In genomic region chr15:86090578-86090977, GRCm38 (mm10) we compare ENCODE assay signal across 10 mouse cellular contexts. TPM values are rescaled to one million over a fixed set of nuclear protein-coding genes. Genes with fewer than 3 reads are reported as not detected.
DNase-seq lines count a peak whose midpoint lies in the region; ATAC-seq lines count a peak whose summit lies in the region.
"Had no signal": no experiment of that assay in that cellular context is flagged by ENCODE, and none has a peak within 500 bp of the region (broad histone marks: within the 10 kb centered on the region; RNA-seq: fewer than 3 reads in every experiment).

No protein-coding gene starts in this region.

- ATAC-seq in lung, embryonic 15.5 days (ENCODE audit: borderline replicate concordance, extremely low read depth, low FRiP score, low TSS enrichment), result no peak
- no peak for ATAC-seq in intestine, embryonic 14.5 days (replicated peaks; ENCODE audit: low FRiP score, low TSS enrichment, low read depth)
- no peak for ATAC-seq in stomach, embryonic 14.5 days (ENCODE audit: insufficient number of reproducible peaks, insufficient read depth, low FRiP score, low read depth)

- H3K9ac ChIP-seq in lung, embryonic 15.5 days, result no peak overlapping the region
- no peak overlapping the region for H3K9ac ChIP-seq in intestine, embryonic 14.5 days (ENCODE audit: low read length)
- no peak overlapping the region for H3K9ac ChIP-seq in stomach, embryonic 14.5 days (replicated peaks; ENCODE audit: low read depth, low read length)
- H3K9ac ChIP-seq: liver, embryonic 15.5 days had no signal

- WGBS in lung, embryonic 15.5 days, result 87% methylated on average over 8 of the region's 8 CpGs
- 89% methylated on average over 8 of the region's 8 CpGs for WGBS in intestine, embryonic 14.5 days
- WGBS in stomach, embryonic 14.5 days, result 88% methylated on average over 8 of the region's 8 CpGs

- H3K4me2 ChIP-seq in lung, embryonic 15.5 days, result no peak overlapping the region
- no peak overlapping the region for H3K4me2 ChIP-seq in intestine, embryonic 14.5 days (ENCODE audit: low read length)
- H3K4me2 ChIP-seq in stomach, embryonic 14.5 days (replicated peaks; ENCODE audit: low read depth, low read length), result no peak overlapping the region
- H3K4me2 ChIP-seq: liver, embryonic 15.5 days had no signal

- H3K4me1 ChIP-seq in lung, embryonic 15.5 days, result peaks cover 64% of the 10 kb centered on the region
- H3K4me1 ChIP-seq in intestine, embryonic 14.5 days (replicated peaks; ENCODE audit: control insufficient read depth, insufficient read depth, low read length), result peaks cover 37% of the 10 kb centered on the region
- H3K4me1 ChIP-seq in stomach, embryonic 14.5 days (ENCODE audit: control insufficient read depth, insufficient read depth, low read length), result peaks cover 48% of the 10 kb centered on the region

- no peaks in the 10 kb centered on the region for H3K27me3 ChIP-seq in lung, embryonic 15.5 days
- no peaks in the 10 kb centered on the region for H3K27me3 ChIP-seq in intestine, embryonic 14.5 days (replicated peaks; ENCODE audit: control insufficient read depth, insufficient read depth, low read length)
- no peaks in the 10 kb centered on the region for H3K27me3 ChIP-seq in stomach, embryonic 14.5 days (ENCODE audit: control insufficient read depth, insufficient read depth, low read length)
- H3K27me3 ChIP-seq: liver, embryonic 15.5 days had no signal

- H3K4me3 ChIP-seq in lung, embryonic 15.5 days, result no peak overlapping the region
- no peak overlapping the region for H3K4me3 ChIP-seq in intestine, embryonic 14.5 days (ENCODE audit: low read depth, low read length)
- H3K4me3 ChIP-seq in stomach, embryonic 14.5 days (ENCODE audit: low read depth, low read length), result no peak overlapping the region
- H3K4me3 ChIP-seq: erythroblast, embryonic 14.5 days; liver, embryonic 15.5 days had no signal

- no peaks in the 10 kb centered on the region for H3K36me3 ChIP-seq in lung, embryonic 15.5 days
- no peaks in the 10 kb centered on the region for H3K36me3 ChIP-seq in intestine, embryonic 14.5 days (ENCODE audit: control insufficient read depth, insufficient read depth, low read length)
- no peaks in the 10 kb centered on the region for H3K36me3 ChIP-seq in stomach, embryonic 14.5 days (ENCODE audit: control insufficient read depth, insufficient read depth, low read length)

- H3K9me3 ChIP-seq in lung, embryonic 15.5 days, result no peaks in the 10 kb centered on the region
- H3K9me3 ChIP-seq in intestine, embryonic 14.5 days (ENCODE audit: control insufficient read depth, low read length), result no peaks in the 10 kb centered on the region
- no peaks in the 10 kb centered on the region for H3K9me3 ChIP-seq in stomach, embryonic 14.5 days (ENCODE audit: control insufficient read depth, low read depth, low read length)
- H3K9me3 ChIP-seq: liver, embryonic 15.5 days had no signal

- H3K27ac ChIP-seq in lung, embryonic 15.5 days, result peak overlapping the region; percentile 70
- peak overlapping the region; percentile 66; the same call in 1 of the 2 replicates for H3K27ac ChIP-seq in intestine, embryonic 14.5 days (ENCODE audit: low read depth)
- peak overlapping the region; percentile 59; the same call in 1 of the 2 replicates for H3K27ac ChIP-seq in stomach, embryonic 14.5 days (ENCODE audit: low read length)
- H3K27ac ChIP-seq: liver, embryonic 15.5 days had no signal

- DNase-seq in heart, adult 11 months, result peak; percentile 96
- DNase-seq in heart, postnatal 25 days (ENCODE audit: low spot score), result no peak
- DNase-seq in lung, postnatal 14 days, result no peak
- no peak for DNase-seq in intestine, embryonic 14.5 days (ENCODE audit: low spot score)
- no peak for DNase-seq in gastrocnemius, postnatal 4 days (ENCODE audit: low spot score in 2 of 2)
- DNase-seq in yolk sac, embryonic 10.5 days (ENCODE audit: low spot score), result no peak

- intact Hi-C loops in heart, postnatal 25 days (cut with DNase I), result loop anchor here (2.0 kb wide), 3 partner anchors 22 to 36 kb away; no protein-coding TSS in a partner anchor

RNA-seq across cellular contexts. Expression of gene Gramd4, which starts 33.1 kb away (rescaled TPM):
- 10 to 100 TPM; 30.4 to 34.7 TPM for total RNA-seq in heart, postnatal 25 days (2021)
- polyA plus RNA-seq in lung, embryonic 15.5 days (2015; fragmentation: Nextera tagmentation; extraction: Ambion mirVana), result 12.9 and 14.6 TPM in 2 replicates
- 6.0 and 8.1 TPM in 2 replicates for polyA plus RNA-seq in intestine, embryonic 14.5 days (2014; fragmentation: Nextera tagmentation; extraction: Ambion mirVana)
- 7.2 and 7.6 TPM in 2 replicates for polyA plus RNA-seq in stomach, embryonic 14.5 days (2014; fragmentation: Nextera tagmentation; extraction: Ambion mirVana)
- 10 to 100 TPM; 11.0 to 12.3 TPM for total RNA-seq in gastrocnemius, postnatal 4 days (2021)

RNA-seq across cellular contexts. Expression of gene Celsr1, which starts 57.0 kb away (rescaled TPM):
- total RNA-seq in heart, postnatal 25 days (2021), result 1 to 10 TPM; 6.6 to 7.2 TPM
- 4.3 and 4.8 TPM in 2 replicates for polyA plus RNA-seq in lung, embryonic 15.5 days (2015; fragmentation: Nextera tagmentation; extraction: Ambion mirVana)
- polyA plus RNA-seq in intestine, embryonic 14.5 days (2014; fragmentation: Nextera tagmentation; extraction: Ambion mirVana), result 1.3 and 2.2 TPM in 2 replicates
- 6.8 and 7.8 TPM in 2 replicates for polyA plus RNA-seq in stomach, embryonic 14.5 days (2014; fragmentation: Nextera tagmentation; extraction: Ambion mirVana)
- 1 to 10 TPM; 1.6 to 1.7 TPM for total RNA-seq in gastrocnemius, postnatal 4 days (2021)
